Mouse (Mus musculus) stomach, postnatal 0 days (tissue): ENCODE results near the gene Cyb5b.

Source experiments
- CTCF ChIP-seq: IDR thresholded peaks from 2 replicates; pipeline ENCODE4 v1.5.1; 2016; ENCODE audit warnings: antibody characterized with exemption, low read depth, mild to moderate bottlenecking, moderate library complexity
- EP300 ChIP-seq: optimal IDR thresholded peaks from 2 replicates; pipeline ENCODE3; 2016; ENCODE audit warnings: antibody characterized with exemption

DNA sequence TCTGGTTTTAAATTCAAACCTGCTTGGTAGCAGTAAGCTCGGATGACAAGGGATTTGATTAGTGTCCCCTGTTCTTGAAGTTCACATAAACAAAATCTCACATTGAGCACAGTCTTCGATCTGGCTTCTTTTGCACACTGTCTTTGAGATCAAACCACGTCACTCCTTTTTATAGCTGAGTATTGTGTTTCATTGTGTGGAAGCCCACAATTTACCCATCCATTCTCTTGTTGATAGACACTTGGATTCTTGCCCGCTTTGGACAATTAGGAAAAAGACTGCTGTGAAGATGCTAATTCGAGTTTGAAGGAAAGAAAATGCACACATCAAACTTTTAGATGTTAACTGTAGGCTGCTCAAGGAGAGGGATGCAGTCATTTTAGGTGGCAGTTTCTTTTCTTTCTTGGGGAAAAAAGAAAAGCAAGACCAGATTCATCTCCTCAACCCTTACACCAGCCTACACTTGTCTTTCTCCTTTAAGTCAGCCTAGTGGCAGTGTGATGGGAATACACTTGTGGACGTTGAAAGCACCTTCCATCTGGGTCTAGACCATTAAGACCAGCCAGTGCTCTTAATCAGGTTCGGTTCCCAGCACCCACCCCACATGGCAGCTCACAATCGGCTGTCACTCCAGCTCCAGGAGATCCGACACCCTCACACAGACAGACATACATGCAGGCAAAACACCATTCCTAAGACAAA, 39.7 kb upstream of the Cyb5b start:
- TF ChIP-seq CTCF (no peak), EP300 (no peak)
